Comparison of ENCODE assay signal across 9 mouse cellular contexts in the genomic region with DNA sequence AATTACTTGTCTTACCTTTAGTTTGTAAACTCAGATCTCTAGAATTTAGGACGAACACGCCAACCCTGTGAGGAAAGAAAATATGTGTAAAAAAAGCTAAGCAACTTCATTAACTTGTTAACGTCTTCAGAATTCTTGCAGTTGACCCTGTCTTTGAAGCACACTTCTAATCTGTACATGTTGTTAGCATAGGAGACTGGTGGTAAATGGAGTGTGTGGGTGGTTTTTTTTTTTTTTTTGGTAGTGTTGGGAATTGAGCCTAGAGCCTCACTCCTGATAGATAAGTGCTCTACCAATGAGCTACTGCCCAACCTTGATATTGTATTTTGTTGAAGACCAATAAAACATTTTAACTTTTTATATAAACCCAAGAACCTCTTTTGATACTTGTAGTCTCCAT. TPM values are rescaled to one million over a fixed set of nuclear protein-coding genes. Genes with fewer than 3 reads are reported as not detected.
A peak's percentile ranks its signal among the peaks of the same experiment; 100 is the strongest.
DNase-seq lines count a peak whose midpoint lies in the region; ATAC-seq lines count a peak whose summit lies in the region.
"Had no signal": no experiment of that assay in that cellular context is flagged by ENCODE, and none has a peak within 500 bp of the region (broad histone marks: within the 10 kb centered on the region; RNA-seq: fewer than 3 reads in every experiment).

No protein-coding gene starts in this region.

- no peaks in the 10 kb centered on the region for H3K9me3 ChIP-seq in kidney, embryonic 15.5 days (replicated peaks)
- no peaks in the 10 kb centered on the region for H3K9me3 ChIP-seq in hindbrain, embryonic 16.5 days (ENCODE audit: control insufficient read depth, low read length)
- no peaks in the 10 kb centered on the region for H3K9me3 ChIP-seq in midbrain, embryonic 15.5 days

- peak overlapping the region; percentile 95 for H3K4me3 ChIP-seq in kidney, embryonic 15.5 days (replicated peaks)
- peak overlapping the region; percentile 92 for H3K4me3 ChIP-seq in hindbrain, embryonic 16.5 days (ENCODE audit: low read length)
- peak overlapping the region; percentile 81 for H3K4me3 ChIP-seq in midbrain, embryonic 15.5 days

- H3K4me2 ChIP-seq in kidney, embryonic 15.5 days, result peak overlapping the region; percentile 85
- H3K4me2 ChIP-seq in hindbrain, embryonic 16.5 days (ENCODE audit: low read length), result peak overlapping the region; percentile 67
- peak overlapping the region; percentile 53 for H3K4me2 ChIP-seq in midbrain, embryonic 15.5 days

- WGBS in kidney, embryonic 15.5 days, result 34% methylated on average over 3 of the region's 3 CpGs
- 56% methylated on average over 3 of the region's 3 CpGs for WGBS in hindbrain, embryonic 16.5 days
- WGBS in midbrain, embryonic 15.5 days, result 42% methylated on average over 3 of the region's 3 CpGs

- H3K27ac ChIP-seq in kidney, embryonic 15.5 days, result peak overlapping the region; percentile 97; the same call in 1 of the 2 replicates
- H3K27ac ChIP-seq in hindbrain, embryonic 16.5 days (ENCODE audit: low read depth, low read length), result no peak overlapping the region
- H3K27ac ChIP-seq in midbrain, embryonic 15.5 days, result no peak overlapping the region

- 0 out of 2 replicates have a peak overlapping the region, but pooled peaks have one; percentile 90 for H3K9ac ChIP-seq in kidney, embryonic 15.5 days
- no peak overlapping the region for H3K9ac ChIP-seq in hindbrain, embryonic 16.5 days (ENCODE audit: low read depth, low read length)
- H3K9ac ChIP-seq in midbrain, embryonic 15.5 days, result no peak overlapping the region

- no peak for DNase-seq in kidney, adult 9 months
- DNase-seq in c-Kit-positive CD71-positive TER-119-positive erythroid progenitor cells, embryonic 14.5 days (ENCODE audit: low spot score), result peak; percentile 26
- DNase-seq in MN1 (ENCODE audit: low spot score), result no peak
- DNase-seq in thymus, postnatal 4 days, result no peak
- DNase-seq in thymus, postnatal 10 days (ENCODE audit: low spot score in 2 of 2), result no peak

- peaks cover 37% of the 10 kb centered on the region for H3K4me1 ChIP-seq in kidney, embryonic 15.5 days
- peaks cover 28% of the 10 kb centered on the region for H3K4me1 ChIP-seq in hindbrain, embryonic 16.5 days (ENCODE audit: control insufficient read depth, insufficient read depth, low read depth, low read length)
- peaks cover 38% of the 10 kb centered on the region for H3K4me1 ChIP-seq in midbrain, embryonic 15.5 days

- ATAC-seq in kidney, embryonic 15.5 days (replicated peaks; ENCODE audit: low FRiP score), result no peak
- no peak for ATAC-seq in hindbrain, embryonic 16.5 days
- ATAC-seq in midbrain, embryonic 15.5 days (replicated peaks), result no peak
- ATAC-seq: Patski had no signal

- H3K27me3 ChIP-seq in kidney, embryonic 15.5 days, result no peaks in the 10 kb centered on the region
- H3K27me3 ChIP-seq in hindbrain, embryonic 16.5 days (replicated peaks; ENCODE audit: control insufficient read depth, insufficient read depth, low read length), result no peaks in the 10 kb centered on the region
- H3K27me3 ChIP-seq in midbrain, embryonic 15.5 days (replicated peaks), result no peaks in the 10 kb centered on the region
- H3K27me3 ChIP-seq: Patski had no signal

- no peaks in the 10 kb centered on the region for H3K36me3 ChIP-seq in kidney, embryonic 15.5 days
- no peaks in the 10 kb centered on the region for H3K36me3 ChIP-seq in hindbrain, embryonic 16.5 days (ENCODE audit: control insufficient read depth, insufficient read depth, low read length)
- no peaks in the 10 kb centered on the region for H3K36me3 ChIP-seq in midbrain, embryonic 15.5 days (replicated peaks)

RNA-seq across cellular contexts. Expression of a gene that starts 2.1 kb away (rescaled TPM):
- 20.9 and 22.8 TPM in 2 replicates for polyA plus RNA-seq in kidney, embryonic 15.5 days (2015; fragmentation: Nextera tagmentation; extraction: Ambion mirVana)
- polyA plus RNA-seq in hindbrain, embryonic 16.5 days (2015; fragmentation: Nextera tagmentation; extraction: Ambion mirVana), result 10.2 and 13.1 TPM in 2 replicates
- polyA plus RNA-seq in midbrain, embryonic 15.5 days (2015; fragmentation: Nextera tagmentation; extraction: Ambion mirVana), result 16.1 and 16.2 TPM in 2 replicates
